Mouse (Mus musculus): Measurements from ENCODE around the gene Il1r1. TPM values are rescaled to one million over a fixed set of nuclear protein-coding genes. Genes with fewer than 3 reads are reported as not detected.

Il1r1 gene
- under 1 TPM; 0.25 to 0.46 TPM for polyA plus RNA-seq (2017; shearing (Covaris generic))

DNA sequence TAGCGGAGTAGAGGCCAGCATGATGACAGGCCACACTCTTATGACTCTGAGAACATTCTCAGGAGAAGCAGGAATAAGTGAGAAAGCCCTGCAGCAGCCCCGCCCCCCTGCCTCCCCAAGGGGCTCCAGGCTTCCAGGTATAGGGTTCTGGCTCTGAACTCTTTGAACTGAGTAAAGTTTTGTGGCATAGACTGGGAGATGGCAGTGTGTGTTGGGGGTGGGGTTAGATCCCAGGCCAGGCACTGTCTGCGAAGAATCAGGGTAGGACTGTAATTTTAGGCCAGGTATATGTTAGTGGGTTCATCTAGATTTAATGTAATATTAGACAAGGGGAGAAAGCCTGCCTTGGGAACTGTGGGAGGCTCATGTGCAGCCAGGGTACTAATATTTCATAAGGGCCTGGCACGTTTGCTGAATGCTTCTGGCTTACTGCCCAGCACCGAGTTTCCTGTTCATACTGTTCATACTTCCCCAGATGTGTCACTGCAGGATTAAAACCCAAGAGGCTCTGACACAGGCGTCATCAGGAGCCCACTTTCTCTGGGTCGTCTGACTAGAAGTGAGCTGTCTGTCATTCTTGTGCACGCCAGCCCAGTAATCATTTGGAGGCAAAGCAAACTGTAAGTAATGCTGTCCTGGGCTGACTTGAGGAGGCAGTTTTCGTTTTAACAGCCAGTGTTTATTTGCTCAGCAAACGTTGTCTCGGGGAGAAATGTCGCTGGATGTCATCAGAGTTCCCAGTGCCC, at the start of gene Il1r1:
TSS of gene Il1r1 (plus strand) at position 542 of the 746 bp plus-strand sequence.
- no peak for ATAC-seq

DNA sequence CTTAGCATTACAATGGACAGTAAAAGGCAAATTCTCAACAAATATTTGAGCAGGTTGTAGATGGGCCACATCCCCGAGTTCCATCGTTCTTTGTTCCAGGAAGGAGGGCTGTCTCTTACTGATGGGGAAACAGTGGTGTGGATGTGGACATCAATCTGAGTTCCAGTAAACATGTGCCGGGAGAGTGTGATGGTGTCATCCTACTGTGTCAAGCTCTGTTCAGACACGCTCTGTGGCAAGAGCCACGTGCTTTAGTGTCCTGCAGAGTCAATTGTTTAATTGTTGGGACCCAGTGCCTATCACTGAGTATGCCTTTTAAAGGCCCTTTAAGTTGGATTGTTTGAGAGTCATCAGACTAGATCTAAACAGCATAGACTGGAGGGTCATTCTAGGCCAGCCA, 49.8 kb upstream of the Il1r1 start:
- ATAC-seq = no peak

DNA sequence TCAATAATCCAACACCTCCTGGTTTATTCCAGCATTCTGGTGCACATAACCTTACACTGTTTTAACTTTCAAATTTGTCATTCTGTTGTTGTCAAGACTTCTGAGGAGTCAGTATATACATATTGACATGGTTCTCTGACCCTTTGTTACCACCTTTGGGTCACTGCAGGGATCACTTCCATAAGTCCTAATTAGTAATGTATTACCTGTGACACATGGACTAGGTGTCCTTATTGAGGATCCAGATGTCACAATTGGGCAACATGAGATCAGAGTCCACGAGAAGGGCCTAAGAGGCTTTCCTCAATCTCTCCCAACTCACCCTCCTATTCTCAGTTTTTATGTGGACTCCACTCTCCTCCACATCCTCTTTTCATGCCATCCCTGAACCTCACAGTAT, 49.1 kb upstream of the Il1r1 start:
- ATAC-seq = no peak

DNA sequence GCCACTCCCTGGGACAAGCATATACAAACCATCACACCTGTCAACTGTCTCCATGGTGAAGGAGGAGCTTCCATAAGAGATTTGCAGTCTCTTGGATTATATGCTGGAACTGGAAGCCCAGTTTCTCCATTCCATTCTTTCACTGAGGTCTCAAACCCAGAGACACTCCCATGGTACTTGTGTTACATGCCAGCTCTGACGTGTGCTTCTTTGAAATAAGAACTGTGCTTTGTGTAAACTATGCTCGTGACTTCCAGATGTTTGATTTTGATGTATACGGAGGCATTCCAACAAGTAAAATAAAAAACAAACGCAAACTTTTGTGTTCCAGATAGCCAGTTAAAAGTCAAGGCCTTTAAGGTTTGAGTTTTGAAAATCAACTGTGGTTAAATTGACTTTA, 45.8 kb upstream of the Il1r1 start:
- no peak for ATAC-seq

DNA sequence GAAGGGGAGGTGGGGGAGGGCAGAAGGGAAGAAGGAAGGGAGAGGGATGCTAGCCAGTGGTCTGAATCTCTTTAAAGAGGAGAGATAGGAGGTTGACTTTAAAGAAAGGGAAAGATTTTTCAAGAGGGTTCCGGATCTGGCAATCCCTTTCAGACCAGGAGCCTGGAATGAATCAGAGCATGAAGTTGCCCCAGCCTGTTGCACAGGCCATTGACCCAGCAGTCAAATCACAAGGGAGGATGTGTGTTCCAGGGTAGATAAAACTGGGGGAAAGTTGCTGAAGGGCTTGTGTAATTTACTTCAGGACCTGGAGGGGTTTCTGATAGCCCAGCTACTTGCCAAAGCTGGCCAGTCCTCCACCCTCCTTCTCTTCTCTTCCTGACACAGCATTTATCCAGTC, 45.4 kb upstream of the Il1r1 start:
- no peak for ATAC-seq

DNA sequence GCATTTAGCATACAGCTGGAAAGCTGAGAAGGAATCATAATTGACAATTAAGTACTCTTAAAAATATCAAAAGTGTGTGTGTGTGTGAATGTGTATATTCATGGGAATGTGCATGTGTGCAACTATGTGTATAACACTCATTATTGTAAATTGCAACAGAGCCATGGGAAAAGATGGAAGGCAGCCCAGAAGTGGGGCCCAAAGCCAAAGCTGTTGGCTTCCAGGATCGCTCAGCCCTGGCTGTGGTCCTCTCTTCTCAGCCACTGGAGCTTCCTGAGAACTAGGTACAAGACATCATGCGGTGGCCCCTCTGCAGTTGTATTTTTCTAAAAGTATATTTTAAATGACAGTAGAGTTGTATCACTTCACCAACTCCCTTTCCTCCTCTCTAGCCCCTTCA, 44.0 kb upstream of the Il1r1 start:
- ATAC-seq = no peak

DNA sequence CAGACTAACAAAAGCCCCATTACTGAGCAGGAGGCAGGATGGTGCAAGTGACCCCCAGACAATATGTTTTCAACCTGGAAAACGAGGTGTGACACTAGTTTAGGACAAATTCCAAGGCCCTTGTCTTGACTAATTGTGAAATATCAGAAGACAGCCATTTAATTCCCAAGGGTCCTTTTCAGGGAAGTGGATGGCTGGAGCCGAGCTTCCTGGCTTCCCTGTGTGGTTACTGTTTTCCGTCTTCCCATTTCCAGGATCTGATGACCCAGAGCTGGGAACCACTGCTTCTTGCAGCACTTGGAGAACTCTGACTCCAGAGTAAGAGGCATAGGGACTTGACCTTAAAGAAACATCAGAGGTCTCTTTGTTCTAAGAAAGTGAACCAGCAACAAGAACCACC, 43.2 kb upstream of the Il1r1 start:
- ATAC-seq = no peak

DNA sequence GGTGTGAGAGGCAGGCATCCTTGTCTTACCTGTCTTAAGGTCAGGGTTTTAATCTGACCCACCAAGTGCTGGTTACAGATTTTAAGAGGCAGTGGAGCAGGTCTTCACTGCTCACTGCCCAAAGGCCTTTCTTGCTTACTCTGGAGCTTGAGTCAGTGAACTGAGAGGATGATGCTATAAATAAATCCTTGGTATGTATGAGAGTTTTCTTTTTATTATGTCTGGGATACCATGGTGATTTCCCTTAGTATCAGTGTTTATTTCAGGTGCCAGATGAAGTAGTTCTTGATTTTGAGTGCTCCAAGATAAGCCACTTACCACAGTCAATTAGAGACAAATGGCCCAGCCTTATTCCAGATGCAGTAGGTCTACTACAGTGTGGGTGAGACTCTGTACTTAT, 41.5 kb upstream of the Il1r1 start:
- no peak for ATAC-seq

DNA sequence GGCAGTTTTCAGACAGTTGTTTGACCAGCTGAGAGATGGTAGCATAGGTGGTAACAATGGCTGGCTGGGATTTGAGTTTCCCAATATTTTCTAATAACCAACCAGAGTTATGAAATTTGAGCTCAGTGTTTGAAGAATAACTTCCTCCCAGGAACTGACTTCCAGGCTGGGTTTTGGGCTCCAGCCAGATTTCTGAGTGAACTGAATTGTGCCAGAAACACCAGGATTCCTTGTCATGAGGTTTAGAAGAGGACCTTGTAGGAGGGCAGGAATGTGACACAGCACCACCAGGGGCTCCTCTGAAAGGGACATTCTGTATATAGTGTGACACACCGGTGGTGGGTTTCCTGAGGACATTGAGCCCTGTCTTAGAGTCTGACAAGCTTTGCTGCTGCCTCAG, 36.9 kb upstream of the Il1r1 start:
- no peak for ATAC-seq

DNA sequence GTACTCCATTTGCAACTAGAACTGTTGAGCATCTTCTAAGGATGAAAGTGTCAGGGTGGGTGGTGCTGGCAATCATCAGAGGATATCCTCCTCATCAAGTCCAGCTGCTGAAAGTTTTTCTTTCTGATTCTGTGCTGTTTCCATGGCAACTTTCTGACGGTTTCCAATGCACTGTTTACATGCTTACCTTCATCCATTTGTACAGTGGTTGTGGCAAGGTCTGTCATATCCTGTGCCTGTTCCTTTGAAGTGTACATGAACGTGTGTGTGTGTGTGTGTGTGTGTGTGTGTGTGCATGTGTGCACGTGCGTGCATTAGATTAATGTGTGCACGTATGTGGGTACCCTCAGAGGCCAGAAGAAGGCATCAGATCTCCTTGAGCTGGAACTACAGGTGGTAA, 34.9 kb upstream of the Il1r1 start:
- ATAC-seq = peak; percentile 19

DNA sequence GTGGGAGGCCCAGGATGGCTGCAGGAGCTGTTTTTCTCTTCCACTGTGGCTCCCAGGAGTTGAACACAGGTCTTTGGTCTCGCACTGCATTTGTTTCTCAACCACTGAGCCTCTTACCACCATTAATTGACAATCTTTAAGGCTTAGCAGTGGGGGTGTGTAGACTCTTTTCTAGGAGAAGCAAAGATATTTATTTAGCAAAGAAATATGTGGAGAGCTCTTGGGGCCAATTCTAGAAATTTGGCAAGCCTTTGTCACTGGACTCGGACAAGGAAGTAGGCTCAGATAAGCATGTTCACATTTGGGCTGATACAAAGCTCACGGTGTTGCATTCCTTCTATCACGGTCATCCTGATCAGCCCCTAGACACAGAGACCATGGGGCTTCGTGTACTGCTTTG, 34.0 kb upstream of the Il1r1 start:
- ATAC-seq = no peak

DNA sequence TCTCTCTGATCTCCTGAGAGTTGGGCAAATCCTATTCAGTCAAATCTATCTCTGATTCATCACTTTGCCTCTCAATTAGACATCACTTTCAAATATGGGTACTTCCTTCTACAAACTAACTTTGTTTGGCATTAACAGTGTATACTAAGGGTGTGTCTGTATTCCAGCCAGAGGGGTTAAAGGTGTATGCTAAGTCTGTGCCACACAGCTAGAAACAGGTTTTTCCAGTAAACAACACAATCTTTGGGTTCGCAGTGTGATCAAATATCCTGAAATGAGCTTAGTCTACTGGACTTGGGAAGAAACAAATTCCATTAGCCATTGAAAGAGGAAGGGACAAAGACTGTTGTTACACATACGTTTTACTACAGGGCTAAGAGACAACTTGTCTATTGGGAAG, 30.6 kb upstream of the Il1r1 start:
- no peak for ATAC-seq

DNA sequence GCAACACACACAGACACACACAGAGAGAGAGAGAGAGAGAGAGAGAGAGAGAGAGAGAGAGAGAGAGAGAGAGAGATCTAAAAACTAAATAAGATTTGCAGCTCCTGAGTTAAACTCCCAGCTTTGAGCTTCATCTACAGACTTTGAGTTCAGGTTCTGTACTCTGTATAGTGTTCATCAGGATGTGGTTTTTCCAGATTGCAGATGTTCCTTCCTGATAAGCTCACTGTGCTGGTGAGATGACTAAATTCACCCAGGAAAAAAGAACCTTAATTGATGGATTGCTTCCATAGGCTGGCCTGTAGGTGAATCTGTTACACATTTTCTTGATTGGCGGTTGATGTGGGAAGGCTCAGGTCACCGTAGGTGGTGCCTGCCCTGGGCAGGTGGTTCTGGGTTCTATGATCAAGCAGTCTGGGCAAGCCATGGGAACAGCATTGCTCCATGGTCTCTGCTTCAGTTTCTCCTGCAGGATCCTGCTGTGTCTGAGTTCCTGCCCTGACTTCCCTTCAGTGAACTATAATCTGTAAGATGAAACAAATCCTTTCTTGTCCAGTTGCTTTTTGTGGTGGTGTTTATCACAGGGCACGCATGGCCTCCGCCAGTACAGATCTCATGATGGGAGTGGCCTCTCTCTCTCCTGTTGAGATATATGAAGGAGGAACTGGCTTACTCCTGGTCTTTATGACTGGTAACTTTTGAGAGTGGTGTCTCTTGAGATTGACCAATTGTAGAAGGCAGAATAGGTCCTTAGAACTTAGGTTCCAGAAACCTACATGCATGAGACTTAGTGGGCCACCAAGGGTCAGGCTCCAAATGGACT, 11.3 kb upstream of the Il1r1 start:
- no peak for ATAC-seq

DNA sequence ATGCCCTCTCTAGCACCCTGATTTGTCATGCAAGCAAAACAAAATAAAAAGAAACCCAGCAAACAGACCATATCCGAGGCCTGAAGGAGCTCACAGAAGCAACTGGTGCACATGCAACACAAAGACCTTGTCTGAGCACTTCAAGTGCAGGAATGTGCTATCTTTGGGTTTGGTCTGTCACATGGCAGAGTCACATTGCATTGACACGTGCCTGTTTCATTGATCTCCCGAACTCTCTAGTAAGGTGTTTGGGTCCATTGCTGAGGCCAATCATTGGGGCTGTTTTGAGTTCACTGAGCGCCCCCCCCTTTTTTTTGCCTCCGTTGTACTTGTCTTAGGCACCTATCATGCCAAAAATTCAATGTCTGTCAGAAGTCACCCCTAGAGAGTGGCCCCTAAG, 7.4 kb upstream of the Il1r1 start:
- no peak for ATAC-seq

DNA sequence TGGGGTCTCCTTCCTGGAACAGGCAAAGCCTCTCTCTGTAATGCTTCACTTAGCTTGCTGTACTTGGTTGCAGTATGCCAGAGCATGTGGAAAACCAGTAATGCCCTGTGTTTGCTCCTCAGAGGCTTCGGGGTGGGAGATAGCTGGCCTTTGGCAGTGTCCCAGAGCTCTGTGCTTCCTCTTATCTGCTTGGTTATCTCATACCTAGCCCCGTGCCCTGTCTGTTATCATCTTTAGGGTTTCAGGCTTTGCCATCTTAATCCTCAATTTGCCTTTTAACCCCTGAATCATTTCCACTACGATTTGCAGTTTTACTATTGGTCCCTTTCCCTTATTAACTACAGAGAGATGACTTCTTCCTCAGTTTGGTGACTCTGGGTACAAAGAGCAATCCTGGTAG, 6.3 kb upstream of the Il1r1 start:
- no peak for ATAC-seq

DNA sequence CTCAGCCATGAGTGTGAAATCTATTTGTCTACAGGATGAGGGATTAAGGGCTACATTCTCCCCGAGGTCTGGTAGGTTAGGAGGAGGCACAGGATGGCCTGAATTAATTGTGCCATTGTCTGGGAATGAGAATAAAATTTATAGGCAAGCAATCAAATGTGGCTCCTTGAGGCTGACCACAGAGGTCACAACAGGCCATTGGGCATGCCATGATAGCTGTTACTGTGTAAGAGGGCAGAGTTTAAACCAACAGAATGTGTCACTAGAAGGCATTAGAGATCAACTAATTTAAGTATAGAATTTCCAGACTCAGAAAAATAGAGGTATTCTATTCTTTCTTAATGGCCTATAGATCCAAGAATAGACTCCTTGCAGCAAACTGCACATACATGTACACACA, 4.3 kb upstream of the Il1r1 start:
- ATAC-seq = no peak

DNA sequence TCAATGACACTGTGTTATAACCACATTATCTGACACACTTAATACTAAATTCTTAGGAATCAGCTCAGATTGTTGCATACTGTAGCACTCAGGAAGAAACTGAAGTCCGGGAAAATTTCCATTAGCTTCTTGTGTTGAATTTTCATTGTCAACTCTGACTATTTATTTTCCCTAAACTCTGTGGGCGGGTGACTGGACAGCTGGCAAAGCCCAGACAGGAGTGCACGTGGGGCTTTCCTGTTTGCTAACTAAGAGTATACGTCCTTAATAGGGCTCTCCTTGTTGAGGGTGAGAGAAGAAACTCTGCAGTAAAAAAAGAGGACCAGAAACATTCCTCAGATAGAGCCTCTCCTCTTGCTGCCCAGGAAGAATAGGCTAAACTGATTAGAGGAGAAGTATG, 3.0 kb upstream of the Il1r1 start:
- ATAC-seq = no peak

DNA sequence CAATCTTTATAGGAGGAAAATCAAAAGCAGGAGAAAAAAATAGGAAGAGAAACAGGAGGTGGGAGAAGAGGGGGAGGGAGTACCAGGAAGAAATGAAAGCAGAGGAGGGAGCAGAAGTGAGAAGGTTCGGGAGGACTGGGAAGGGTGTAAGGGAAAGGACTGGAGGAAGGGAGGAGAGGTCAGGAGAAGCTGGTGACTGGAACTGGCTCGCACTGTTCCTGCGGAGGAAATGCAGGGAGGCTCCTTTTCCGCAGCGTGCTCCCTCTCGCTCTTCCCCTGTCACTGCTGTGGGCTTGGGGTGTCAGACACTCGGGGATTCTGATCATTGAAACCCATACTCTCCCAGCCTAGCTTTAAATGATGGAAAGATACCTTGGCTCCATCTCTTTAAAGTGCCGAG, 2.2 kb upstream of the Il1r1 start:
- no peak for ATAC-seq

DNA sequence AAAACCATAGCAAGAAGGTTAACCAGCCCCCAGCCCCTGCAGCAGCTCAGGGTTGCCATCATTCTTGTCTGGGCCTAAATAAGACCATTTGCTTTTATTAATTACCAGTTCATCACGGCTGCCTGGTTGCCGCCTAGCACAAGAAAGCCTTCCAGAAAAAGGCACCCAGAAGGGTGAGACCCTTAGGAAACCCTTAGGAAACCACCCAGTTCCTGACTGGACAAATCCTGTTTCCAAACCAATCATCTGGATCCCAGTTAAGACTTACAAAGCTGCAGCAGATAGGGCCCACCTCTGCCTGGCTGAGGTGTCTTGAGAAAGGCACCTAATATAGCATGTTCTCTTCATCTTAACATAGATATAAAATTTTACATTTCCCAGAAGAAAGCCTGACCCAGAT, 1.3 kb upstream of the Il1r1 start:
- no peak for ATAC-seq

DNA sequence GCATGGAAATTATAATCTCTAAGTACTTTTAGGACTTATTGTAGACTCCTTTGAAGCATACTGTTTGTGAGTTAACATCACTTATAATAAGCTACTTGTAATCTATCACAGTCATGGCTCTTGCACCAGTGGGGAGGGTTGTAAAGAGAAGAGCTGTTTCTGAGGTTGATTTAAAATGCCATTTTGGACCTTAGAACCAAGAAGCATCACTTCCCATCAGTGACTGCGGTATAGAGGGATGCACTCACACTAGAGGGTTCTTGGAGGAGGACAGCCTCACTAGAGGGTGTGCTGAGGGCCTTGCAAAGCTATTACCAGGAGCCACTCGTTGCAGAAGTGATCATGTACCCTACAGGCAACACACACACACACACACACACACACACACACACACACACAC, 700 bp downstream of the Il1r1 start:
- no peak for ATAC-seq

DNA sequence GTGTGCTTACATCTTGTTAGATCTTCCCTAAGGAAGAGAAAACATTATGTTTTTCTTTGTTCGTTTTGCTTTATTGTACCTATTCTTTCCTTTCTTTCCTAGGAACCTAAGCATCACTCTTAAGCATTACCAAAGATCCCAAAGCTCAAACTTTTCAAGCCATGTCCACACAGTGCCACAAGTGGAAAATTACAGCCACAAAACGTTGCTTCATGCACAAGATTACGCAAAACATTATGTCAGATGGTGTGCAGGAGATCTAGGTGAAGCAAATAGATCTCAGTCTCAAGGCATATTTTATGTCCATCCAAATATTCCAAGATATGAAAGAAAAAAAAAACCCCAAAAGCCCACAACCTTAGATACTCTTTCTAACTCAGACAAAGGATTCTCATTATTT, 4.2 kb downstream of the Il1r1 start:
- ATAC-seq = no peak

DNA sequence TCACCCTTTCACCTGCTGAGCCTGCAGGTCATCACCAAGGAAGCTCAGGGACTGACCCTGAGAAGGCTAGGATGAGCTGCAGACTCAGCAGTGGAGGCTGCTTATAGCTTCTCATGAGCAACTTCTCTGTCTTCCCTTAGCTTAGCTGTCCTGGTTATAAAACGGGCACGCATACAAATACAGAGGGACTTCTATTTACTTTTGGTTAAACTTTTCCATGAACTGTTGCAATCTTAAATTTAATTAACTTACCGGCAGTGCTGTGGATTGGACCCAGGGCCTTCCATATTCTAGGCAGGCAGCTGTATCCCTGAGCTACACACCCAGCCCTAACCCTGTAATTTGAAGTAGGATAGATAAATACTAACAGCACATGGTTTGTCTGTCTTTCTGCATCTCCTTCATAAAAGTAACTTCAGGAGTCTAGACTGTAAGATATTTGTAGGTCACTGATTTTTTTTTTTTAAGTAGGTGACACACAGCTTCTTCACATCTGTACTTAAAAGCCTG, 4.9 kb downstream of the Il1r1 start:
- no peak for ATAC-seq

DNA sequence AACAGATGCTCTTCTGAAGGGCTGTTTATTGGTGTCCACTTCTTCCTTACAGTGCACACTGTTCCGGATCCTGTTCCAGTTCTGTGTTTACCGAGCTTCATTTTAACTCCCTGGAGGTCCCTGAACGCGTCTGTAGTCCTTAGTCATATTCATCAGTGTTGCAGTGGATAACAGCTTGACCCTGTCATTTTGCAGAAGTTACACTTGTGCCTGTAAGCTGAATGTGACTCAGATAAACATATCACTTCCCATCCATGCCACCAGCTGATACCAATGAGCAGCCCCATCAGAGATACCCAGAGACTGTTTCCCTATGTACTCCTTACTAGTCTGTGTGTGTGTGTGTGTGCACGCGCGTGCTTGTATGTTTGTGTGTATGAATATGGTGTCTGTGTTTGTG, 5.5 kb downstream of the Il1r1 start:
- no peak for ATAC-seq

DNA sequence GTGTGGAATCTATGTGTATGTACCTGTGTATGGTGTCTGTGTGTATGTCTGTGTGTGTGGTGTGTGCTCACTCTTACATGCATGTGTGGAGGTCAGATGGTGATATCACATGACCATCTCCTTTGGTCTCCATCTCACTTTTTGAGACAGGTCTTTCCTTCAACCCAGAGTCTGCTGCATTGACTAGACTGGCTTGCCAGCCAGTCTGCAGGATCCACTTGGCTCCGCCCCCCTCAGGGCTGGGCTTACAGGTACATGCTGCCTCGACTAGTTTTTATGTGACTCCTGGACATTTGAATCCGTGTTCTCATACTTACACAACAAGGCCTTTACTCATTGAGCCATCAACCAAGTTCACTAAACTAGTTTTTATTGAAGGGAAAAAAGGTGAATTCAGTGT, 6.2 kb downstream of the Il1r1 start:
- no peak for ATAC-seq

Data from activated CD4-positive, CD25-positive, alpha-beta regulatory T cell, adult 4 months (primary cell).